Mouse (Mus musculus): ENCODE results near the gene Xylb.
"Not testable (repeated sequence)": the region's sequence is repeated elsewhere in the genome, so short reads cannot be mapped to it uniquely, and the experiment has no call there.

Gene Xylb

DNA sequence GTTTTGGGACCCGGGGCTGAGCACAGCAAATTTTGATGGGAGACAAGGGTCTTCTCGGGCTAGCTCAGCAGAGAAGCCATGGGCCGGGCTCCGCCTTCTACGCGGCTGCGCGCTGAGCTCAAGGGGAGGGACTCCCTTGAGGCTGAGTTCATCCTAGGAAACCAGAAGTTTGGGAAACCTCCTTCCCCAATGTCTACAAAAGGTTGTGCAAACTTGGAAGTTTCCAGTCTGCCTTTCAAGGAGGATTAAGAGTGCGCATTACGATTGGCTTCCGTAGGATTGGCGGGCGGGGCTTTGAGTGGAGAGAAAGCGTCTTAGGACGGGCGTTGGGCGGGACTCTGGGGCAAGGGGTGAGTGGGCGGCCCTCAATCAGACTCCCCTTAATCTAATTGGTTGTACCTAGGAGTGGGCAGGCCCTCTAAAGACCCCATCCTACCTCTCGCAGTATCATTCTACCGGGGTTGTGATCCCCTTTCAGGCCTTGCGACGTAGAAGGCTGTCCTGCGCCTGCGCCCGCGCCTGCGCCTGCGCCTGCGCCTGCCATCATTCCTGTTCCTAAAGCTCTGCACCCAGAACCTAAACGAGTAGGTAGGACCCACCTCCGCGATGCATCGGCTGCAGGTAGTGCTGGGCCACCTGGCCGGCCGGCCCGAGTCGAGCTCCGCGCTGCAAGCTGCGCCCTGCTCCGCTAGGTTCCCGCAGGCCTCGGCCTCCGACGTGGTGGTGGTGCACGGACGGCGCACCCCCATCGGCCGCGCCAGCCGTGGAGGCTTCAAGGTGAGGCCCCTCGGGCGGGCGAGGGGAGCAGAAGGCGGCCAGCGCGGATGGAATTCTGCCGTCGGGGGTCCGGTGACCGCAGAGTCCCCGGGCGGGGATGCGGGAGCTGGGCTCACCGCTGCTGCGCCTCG lies 16.0 kb upstream of the Xylb start, which contains the start of gene Myd88:
TSS of gene Myd88 (minus strand) at position 503 of the 908 bp plus-strand sequence.
- DNase-seq (ENCODE audit: low read depth), result peak; percentile 98

DNA sequence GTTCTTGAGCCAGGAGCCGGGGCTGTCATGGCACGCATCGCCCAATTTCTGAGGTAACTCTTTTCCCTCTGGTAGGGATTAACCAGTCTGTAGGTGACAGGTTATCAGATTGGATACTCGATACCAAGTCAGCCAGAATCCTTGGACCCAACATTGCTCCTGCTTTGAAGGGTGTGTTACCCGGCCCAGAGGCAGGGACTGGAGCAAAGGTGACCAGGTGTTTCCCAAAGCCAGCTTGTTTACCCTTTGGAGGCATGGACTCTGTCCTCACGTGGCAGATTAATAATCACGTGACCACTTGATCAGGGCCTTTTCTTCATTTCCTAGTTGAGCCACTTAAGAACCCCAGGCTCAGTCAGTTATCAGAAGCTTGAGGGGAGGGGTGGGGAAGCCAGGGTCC lies 14.5 kb upstream of the Xylb start:
- no peak for DNase-seq (ENCODE audit: low read depth)

DNA sequence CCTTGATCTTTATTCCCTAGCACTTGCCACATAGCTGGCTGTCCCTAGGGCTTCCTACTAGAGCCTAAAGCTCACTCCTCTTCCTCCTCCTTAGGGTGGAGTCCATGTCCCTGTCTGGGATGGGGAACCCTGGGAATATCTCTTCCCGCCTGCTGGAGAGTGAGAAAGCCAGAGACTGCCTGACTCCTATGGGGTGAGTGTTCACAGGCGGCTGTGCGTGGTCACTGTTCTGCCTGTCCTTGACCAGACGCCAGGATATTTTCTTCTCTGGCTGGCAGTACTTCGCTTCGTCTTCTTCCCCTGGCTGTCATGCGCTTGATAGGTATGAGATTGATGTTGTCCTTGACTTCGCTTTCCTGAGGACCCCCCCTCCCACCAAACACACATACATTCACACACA lies 10.8 kb upstream of the Xylb start:
- DNase-seq (ENCODE audit: low read depth), result no peak

DNA sequence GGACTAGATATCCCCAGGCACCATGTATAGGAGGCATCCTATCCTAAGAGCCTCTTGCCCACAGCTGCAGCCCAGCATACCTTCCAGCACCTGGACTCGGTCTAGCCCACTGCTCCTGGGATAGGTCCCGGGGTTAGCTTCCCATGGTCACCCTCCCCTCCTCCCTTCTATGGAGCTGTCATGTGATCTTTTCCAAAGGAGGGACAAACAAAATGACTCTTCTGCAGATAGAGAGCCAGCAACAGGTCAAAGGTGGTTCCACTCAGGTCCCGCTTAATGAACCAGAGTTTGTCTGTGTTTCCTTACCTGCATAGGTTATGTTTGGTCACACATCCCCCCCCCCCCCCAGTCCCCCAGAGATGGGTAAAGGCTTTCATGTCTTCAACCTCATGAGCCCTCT lies 6.7 kb upstream of the Xylb start:
- DNase-seq (ENCODE audit: low read depth), result no peak

DNA sequence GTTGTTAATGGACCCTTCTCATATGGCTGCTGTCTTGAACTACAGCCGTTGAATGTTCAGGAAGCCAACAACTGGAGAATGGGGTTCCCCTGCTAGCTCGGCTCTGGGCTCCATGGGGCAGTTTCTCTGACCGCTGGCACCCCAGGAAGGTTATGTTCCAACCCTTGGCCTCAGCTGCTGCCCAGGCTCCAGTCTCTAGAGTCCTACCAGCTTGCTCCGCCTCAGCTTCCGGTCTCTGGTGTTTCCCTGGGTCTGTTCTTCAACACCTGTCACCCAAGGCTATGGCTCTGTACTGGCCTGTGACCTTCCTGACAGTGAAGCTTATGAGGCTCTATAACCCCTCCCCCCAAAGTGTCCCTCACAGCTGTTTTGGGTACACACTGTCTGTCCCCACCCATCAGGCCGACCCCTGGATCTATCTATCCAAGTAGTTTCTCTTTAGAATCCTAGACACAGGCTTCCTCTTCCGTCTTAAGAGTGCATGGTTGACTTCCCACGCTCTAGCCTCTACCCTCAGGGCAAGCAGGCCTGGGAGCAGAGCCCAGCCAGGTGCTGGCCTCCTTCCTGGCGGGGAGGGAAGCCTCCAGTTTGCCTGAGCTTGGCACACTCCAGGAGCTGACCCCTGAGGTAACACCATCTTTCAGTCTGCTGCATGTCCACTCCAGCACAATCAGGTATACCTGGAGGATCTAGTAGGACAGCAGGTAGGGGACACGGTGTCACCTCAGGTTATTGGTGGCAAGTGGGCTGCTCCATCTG lies 6.1 kb upstream of the Xylb start:
- DNase-seq (ENCODE audit: low read depth), result no peak

DNA sequence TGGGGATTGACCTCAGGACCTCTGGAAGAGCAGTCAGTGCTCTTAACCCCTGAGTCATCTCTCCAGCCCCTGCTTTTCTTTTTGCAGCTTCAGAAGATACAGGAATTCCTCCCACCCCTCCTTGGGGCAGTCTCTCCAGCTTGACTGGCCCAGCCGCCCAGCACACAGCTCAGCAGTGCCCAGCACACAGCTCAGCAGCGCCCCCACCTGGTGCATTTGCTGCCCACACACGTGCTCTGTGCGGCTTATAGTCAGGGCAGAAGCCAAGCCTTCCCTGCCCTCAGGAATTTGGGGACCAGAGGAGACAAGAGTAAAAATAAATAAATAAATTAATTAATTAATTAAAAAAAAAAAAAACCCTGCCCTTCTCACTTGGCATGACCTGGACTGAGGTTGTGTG lies 5.1 kb upstream of the Xylb start:
- DNase-seq (ENCODE audit: low read depth), result peak; percentile 38

DNA sequence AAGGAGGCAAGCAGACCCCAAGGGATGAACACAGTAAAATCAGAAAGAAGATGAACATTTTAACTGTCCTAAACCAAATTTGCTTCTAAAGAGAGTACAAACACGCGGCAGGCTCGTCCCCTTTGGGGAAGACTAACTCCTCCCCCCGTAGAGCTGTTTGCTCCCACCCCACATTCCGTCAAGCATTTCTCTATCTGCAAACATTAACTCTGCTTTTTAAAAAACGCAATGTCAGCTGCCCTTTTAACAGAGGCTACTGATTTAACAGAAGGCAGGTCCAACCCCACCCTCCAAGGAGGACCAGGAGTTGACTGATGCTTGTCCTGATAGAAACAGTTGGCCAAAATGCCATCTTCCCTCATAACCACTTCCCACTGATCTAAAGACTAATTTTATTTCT lies 3.3 kb upstream of the Xylb start:
- DNase-seq (ENCODE audit: low read depth), result no peak

DNA sequence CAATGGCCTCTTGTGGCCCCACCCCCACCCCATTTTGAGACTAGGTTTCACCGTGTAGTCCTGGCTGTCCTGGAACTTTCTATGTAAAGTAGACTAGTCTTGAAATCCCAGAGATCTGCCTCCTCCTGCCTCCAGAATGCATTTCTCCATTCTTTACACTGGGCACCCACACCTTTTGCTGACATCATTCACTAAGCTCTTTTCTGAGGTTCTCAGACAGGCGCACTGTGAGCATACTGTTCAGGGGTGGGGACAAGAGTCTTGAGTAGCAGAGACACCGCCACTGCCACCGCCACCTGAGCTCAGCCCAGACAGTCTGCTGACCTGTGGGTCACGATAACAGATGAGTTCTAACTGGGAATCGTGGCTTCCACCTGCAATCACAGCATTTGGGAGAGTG lies 1.2 kb upstream of the Xylb start:
- DNase-seq (ENCODE audit: low read depth), result no peak

DNA sequence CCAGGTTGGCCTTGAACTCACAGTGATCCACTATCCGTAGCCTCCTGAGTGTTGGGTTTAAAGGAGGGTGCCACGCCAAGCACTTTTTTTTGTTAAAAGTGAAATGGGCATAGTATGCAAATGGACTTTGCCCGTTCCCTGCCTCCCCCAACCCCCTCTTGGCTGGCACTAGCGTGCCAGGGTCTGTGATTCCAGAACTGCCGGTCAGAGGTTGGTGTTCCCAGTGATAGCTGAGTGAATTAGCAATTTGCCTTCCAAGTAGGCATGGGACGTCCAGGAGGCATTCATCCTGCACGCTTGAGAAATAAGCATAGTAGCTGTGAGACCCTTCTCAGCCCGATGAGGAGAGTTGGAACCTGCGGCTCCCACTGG lies 863 bp downstream of the Xylb start:
- DNase-seq (ENCODE audit: low read depth), result no peak

DNA sequence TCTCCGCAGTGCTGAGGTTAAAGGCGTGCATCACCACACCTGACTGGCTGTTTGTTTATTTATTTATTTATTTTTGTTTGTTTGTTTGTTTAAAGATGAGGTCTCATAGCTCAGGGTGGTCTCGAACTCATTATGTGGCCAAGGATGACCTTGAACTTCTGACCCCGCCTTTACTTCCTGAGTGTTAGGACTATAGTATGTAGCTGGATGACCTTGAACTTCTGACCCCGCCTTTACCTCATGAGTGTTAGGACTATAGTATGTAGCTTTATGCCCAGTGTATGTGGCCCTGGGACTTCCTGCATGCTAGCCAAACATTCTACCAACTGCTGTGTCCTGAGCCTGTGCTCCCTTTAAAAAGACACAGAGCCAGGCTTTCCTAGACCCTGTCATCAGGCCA lies 4.2 kb downstream of the Xylb start:
- no peak for DNase-seq (ENCODE audit: low read depth)

DNA sequence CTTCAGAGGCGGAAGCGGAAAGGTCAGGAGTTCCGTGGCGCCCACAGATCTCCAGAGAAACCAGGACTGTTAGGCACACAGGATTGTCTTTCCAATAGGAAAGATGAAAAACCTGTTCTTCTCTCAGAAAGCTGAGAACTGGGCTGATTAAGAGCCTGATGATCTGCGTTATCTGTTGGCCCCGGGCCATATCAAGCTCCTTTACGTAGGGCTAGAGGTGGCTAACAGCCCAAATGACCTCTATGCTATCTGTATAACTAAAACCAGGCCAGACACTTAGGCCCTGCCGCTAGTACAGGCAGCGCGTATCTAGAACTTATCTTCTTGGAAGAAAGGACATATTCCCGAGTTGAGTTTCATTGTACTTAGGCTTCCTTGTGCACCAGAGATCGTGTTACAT lies 6.0 kb downstream of the Xylb start:
- DNase-seq (ENCODE audit: low read depth), result no peak

DNA sequence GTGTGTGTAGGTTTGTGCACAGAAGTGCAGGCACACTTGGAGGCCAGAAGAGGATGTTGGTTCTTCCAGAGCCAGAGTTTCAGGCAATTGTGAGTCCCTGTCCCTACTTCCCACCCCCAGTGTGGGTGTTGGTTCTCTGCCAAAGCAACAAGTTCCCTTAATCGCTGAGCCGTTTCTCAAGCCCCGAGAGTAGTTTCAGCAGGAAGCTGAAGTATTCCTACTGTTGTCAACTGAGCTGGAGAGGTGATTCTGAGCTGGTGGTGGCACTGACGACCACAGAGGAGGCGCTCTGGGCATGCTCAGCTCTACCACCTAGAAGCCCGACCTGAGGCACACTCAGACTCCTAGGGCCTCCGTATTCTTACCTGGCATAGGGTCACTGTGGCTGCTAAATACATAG lies 8.1 kb downstream of the Xylb start, which contains the start of gene Slc22a14:
TSS of gene Slc22a14 (minus strand) at position 270 of the 400 bp plus-strand sequence.
- no peak for DNase-seq (ENCODE audit: low read depth)

DNA sequence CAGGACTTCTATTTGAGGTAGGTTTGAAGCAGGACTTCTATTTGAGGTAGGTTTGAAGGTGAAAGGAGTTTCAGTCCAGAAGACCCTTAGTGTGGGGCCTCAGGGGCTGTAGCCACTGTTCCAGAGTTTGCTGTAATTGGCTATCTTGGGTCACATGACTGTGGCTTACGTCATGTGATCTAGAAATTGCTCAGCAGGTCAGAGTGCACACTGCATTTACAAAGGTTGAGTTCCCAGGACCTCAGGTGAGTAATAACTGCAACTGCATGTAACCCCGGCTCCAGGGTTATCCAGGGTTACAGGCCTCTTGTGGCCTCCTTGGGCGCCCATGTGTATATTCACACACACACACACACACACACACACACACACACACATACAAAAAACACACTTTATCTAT lies 11.2 kb downstream of the Xylb start:
- DNase-seq (ENCODE audit: low read depth), result no peak

DNA sequence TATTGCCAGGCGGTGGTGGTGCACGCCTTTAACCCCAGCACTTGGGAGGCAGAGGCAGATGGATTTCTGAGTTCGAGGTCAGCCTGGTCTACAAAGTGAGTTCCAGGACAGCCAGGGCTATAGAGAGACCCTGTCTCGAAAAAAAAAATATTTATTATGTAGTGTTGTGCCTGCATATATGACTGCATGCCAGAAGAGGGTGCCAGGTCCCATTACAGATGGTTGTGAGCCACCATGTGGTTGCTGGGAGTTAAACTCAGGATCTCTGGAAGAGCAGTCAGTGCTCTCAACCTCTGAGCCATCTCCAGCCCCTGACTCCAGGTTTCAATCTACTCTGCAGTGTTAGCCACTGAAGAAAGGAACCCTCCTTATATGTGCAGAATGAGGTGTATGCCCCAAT lies 13.6 kb downstream of the Xylb start:
- DNase-seq (ENCODE audit: low read depth), result not testable (repeated sequence)

DNA sequence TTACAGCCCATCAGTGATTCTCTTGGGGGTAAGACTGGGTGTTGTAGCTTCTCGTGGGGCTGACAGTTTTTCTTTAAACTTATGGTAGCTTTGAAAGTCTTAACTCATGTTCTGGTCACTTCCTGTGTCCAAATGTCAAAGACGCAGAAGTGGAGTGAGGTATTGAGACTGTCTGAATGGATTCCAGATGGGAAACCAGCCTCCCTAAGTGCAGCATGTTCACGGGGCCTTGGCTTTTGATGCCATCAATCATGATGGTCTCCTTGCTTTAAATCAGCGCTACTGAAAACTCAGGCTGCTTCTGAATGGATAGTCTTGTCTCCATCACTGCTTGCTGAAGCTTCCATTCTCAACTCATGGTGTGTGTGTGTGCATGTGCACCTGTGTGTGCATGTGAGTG lies 14.1 kb downstream of the Xylb start:
- no peak for DNase-seq (ENCODE audit: low read depth)

DNA sequence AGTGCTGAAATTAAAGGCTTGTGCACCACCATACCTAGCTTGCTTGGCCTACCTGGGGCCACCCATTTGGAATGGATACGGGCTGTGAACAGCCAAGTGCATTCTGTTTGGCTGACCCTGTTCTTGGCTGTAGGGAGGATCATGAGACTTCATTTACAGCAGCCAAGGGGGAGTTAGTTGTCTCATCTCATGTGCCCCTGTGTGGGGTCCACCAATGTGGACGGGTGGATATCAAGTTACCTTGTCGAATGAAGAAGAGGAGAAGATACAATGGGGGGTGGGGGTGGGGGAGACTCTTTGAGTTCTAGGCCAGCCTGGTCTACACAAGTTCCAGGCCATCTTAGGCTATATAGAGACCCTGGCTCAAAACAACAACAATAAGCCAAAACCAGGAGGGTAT lies 17.8 kb downstream of the Xylb start:
- DNase-seq (ENCODE audit: low read depth), result no peak

DNA sequence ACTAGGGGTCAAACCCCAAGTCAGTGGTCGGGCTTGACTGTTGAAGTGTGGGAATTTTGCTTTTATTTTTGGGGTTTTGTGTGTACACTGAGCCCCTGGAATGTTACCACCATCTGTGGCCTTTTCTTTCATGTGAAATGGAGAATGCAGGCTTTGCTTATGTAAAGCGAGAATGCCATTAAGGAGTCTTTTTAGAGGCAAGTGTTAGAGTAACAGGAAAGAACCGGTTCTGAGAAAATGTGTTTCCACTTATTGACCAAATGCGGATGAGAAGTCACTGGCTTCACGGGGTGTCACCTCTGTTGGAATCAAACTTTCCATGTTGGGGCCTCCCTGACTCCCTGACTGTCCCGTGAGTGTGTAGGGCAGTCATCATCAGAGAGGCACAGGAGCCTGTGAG lies 18.4 kb downstream of the Xylb start:
- DNase-seq (ENCODE audit: low read depth), result no peak

DNA sequence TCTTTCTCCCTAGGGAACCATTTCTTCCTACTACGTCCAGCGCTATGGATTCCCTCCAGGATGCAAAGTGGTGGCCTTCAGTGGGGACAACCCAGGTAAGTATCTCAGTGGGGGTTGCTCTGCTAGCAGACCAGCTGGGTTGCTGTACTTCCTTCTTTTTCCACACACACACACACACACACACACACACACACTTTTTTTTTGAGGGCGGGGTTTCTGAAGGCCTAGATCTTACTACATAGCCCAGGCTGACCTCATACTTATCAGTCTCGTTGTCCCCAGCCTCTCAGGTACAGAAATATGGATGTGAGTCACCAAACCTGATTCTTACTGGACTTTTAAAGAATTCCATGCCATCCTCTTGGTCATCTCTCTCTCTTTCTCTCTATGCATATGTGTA lies 21.1 kb downstream of the Xylb start:
- DNase-seq (ENCODE audit: low read depth), result no peak

DNA sequence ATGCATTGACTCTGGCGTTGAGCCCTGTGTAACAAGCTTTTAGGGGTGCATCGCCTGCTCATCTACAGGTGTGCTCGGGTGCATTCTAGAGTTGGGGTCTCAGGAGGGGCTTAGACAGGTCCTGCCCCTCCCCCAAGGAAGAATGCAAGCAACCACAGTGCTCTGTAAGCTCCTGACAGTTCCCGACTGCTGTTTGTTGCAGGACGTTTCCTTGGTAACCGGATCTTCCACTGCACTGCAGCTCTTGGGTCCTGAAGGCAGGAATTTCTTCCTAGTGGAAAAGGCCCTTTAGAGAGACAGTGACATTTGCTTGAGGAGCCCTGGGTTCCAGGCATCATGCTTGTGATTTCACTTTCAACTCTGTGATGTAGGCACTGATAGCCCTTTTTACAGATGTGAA lies 25.4 kb downstream of the Xylb start:
- DNase-seq (ENCODE audit: low read depth), result no peak

DNA sequence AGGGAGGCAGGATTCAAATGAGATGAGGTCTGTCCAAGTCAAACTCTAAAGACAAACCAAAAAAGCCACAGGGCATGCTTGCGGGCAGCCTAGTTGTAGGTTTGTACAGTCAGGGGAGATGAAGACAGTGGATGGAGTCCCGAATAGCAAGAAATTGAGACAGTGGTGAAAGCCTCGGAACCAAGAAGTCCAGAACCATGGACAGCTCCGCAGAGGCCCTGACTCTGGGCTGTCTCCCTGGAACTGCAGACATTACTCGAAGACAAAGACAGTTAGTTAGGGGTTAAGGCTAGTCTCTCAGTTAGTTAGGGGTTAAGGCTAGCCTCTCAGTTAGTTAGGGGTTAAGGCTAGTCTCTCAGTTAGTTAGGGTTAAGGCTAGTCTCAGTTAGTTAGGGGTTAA lies 31.8 kb downstream of the Xylb start:
- DNase-seq (ENCODE audit: low read depth), result no peak

DNA sequence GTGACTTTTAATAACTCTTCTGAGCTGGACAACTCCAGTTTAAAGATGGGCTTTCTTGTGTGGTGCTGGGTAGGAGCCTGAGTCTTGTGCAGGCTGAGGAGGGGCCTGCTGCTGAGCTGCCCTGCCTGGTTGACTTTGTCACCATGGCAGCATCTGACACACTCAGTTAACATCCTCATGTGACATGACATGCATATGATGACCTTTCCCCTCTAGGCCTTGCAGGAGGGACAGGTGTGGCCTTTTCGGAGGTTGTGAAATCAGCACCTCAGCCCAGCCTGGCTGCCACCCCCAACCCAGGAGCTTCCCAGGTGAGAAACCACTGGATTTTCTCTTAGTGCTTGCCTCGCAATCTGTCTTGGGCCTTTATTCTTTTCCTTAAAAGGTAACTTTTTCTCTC lies 33.0 kb downstream of the Xylb start:
- DNase-seq (ENCODE audit: low read depth), result no peak

DNA sequence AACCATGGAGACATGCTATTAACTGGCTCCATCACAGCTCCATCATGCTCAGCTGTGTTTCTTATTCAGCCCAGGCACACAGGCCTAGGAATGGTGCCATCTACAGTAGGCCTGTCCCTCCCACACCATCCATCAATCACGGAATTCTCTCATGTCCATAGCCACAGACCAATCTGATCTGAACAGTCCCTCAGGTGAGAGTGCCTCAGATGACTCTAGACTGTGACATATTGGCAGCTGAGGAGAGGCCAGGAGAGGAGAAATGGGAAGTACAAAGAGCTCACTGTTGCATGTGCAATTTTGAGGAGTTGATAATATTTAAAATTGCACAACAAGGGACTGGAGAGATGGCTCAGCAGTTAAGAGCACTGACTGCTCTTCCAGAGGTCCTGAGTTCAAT lies 37.6 kb downstream of the Xylb start:
- no peak for DNase-seq (ENCODE audit: low read depth)

DNA sequence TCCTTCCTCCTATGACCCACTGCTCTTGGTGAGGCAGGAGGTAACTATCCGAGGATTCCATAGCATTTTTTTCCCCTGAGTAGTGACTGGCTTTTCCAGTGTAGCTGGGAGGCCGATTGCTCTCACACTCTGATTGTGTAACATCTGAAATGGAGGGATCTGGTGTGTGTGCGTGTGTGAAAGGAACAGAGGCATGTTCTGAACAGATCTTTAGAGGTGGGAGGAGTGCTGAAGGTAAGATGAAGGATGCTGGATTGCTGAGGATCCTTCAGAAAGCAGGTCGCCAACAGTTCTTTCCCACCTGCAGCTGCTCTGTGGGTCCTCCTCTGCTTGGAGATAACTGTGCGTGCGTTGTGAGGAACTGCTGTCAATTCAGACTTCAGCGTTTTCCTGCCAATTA lies 44.2 kb downstream of the Xylb start:
- DNase-seq (ENCODE audit: low read depth), result no peak
